Mouse (Mus musculus): ENCODE data around the gene Atp8b5.

- no peak for TF ChIP-seq ZC3H11A (IDR thresholded peaks at IDR 0.05; ENCODE audit: borderline replicate concordance, low read depth, low read length)
- TF ChIP-seq ZNF384 (IDR thresholded peaks at IDR 0.05; ENCODE audit: low read depth, low read length) = no peak
- TF ChIP-seq CHD2 (IDR thresholded peaks at IDR 0.05; ENCODE audit: low read depth, low read length) = no peak
These were observed 54.6 kb downstream of the Atp8b5 start for GRCm38 (mm10) chr4:43321536-43321935.
